8 mouse cellular contexts compared by ENCODE assay signal in the genomic region with DNA sequence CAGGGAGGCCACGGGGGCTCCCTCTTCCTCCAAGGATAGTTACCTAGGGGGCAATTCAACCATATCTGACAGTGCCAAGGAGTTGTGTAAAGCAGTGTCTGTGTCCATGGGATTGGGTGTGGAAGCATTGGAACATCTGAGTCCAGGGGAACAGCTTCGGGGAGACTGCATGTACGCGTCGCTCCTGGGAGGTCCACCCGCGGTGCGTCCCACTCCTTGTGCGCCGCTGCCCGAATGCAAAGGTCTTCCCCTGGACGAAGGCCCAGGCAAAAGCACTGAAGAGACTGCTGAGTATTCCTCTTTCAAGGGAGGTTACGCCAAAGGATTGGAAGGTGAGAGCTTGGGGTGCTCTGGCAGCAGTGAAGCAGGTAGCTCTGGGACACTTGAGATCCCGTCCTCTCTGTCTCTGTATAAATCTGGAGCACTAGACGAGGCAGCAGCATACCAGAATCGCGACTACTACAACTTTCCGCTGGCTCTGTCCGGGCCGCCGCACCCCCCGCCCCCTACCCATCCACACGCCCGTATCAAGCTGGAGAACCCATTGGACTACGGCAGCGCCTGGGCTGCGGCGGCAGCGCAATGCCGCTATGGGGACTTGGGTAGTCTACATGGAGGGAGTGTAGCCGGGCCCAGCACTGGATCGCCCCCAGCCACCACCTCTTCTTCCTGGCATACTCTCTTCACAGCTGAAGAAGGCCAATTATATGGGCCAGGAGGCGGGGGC. TPM values are rescaled to one million over a fixed set of nuclear protein-coding genes. Genes with fewer than 3 reads are reported as not detected.
DNase-seq lines count a peak whose midpoint lies in the region; ATAC-seq and TF ChIP-seq lines count a peak whose summit lies in the region.

No protein-coding gene starts in this region.

- intact Hi-C loops in left cerebral cortex, postnatal 25 days (cut with DNase I) = no loop called here

- H3K4me3 ChIP-seq in forebrain, embryonic 11.5 days (ENCODE audit: low read depth, low read length) = peak overlapping the region; percentile 32
- peak overlapping the region; percentile 40 for H3K4me3 ChIP-seq in hindbrain, postnatal 0 days (ENCODE audit: low read length)
- peak overlapping the region; percentile 26 for H3K4me3 ChIP-seq in midbrain, embryonic 11.5 days (ENCODE audit: low read depth, low read length)

- no peaks in the 10 kb centered on the region for H3K9me3 ChIP-seq in forebrain, embryonic 11.5 days (ENCODE audit: control insufficient read depth, low read length)
- H3K9me3 ChIP-seq in hindbrain, postnatal 0 days (ENCODE audit: low read length) = no peaks in the 10 kb centered on the region
- no peaks in the 10 kb centered on the region for H3K9me3 ChIP-seq in midbrain, embryonic 11.5 days (ENCODE audit: control insufficient read depth, low read length)

- DNase-seq in left cerebral cortex, adult 18-20 months (ENCODE audit: low spot score in 2 of 2) = peak; percentile 2 to 11
- no peak for DNase-seq in left cerebral cortex, postnatal 25 days (ENCODE audit: low spot score in 2 of 2)
- DNase-seq in ZHBTc4 (ENCODE audit: low read depth, low spot score) = peak; percentile 48
- DNase-seq in forebrain, embryonic 11.5 days (ENCODE audit: low spot score) = peak; percentile 51
- peak; percentile 1 for DNase-seq in hindbrain, postnatal 0 days (ENCODE audit: low spot score)
- no peak for DNase-seq in midbrain, embryonic 11.5 days (ENCODE audit: low spot score, missing footprints)
- DNase-seq in thymus, postnatal 0 days (ENCODE audit: low spot score) = no peak
- no peak for DNase-seq in ovary, adult 18-20 months (ENCODE audit: low spot score)

- TF ChIP-seq CTCF in hindbrain, postnatal 0 days (IDR thresholded peaks at IDR 0.05; ENCODE audit: low read depth) = no peak

- no peak overlapping the region for H3K9ac ChIP-seq in forebrain, embryonic 11.5 days (ENCODE audit: low read length)
- no peak overlapping the region for H3K9ac ChIP-seq in hindbrain, postnatal 0 days (replicated peaks; ENCODE audit: low read length)
- 0 out of 2 replicates have a peak overlapping the region, but pooled peaks have one; percentile 9 for H3K9ac ChIP-seq in midbrain, embryonic 11.5 days (ENCODE audit: low read length)

- H3K4me1 ChIP-seq in forebrain, embryonic 11.5 days (replicated peaks; ENCODE audit: control insufficient read depth, insufficient read depth, low read length) = no peaks in the 10 kb centered on the region
- no peaks in the 10 kb centered on the region for H3K4me1 ChIP-seq in hindbrain, postnatal 0 days (ENCODE audit: insufficient read depth, low read length)
- H3K4me1 ChIP-seq in midbrain, embryonic 11.5 days (ENCODE audit: control insufficient read depth, insufficient read depth, low read length) = no peaks in the 10 kb centered on the region

- peaks cover 8% of the 10 kb centered on the region for H3K27me3 ChIP-seq in forebrain, embryonic 11.5 days (ENCODE audit: control insufficient read depth, insufficient read depth, low read length)
- H3K27me3 ChIP-seq in hindbrain, postnatal 0 days (ENCODE audit: insufficient read depth, low read length) = peaks cover 4% of the 10 kb centered on the region; the same call in 1 of the 2 replicates
- H3K27me3 ChIP-seq in midbrain, embryonic 11.5 days (ENCODE audit: control insufficient read depth, insufficient read depth, low read length) = peaks cover 29% of the 10 kb centered on the region

- 21% methylated on average over 33 of the region's 33 CpGs for WGBS in forebrain, embryonic 11.5 days
- WGBS in hindbrain, postnatal 0 days = 25% methylated on average over 30 of the region's 33 CpGs
- 25% methylated on average over 26 of the region's 33 CpGs for WGBS in midbrain, embryonic 11.5 days

- H3K27ac ChIP-seq in forebrain, embryonic 11.5 days (ENCODE audit: low read depth, low read length) = no peak overlapping the region
- H3K27ac ChIP-seq in hindbrain, postnatal 0 days = no peak overlapping the region
- no peak overlapping the region for H3K27ac ChIP-seq in midbrain, embryonic 11.5 days (ENCODE audit: low read depth, low read length)

- no peaks in the 10 kb centered on the region for H3K36me3 ChIP-seq in forebrain, embryonic 11.5 days (ENCODE audit: control insufficient read depth, insufficient read depth, low read length)
- H3K36me3 ChIP-seq in hindbrain, postnatal 0 days (ENCODE audit: insufficient read depth, low read length) = no peaks in the 10 kb centered on the region
- no peaks in the 10 kb centered on the region for H3K36me3 ChIP-seq in midbrain, embryonic 11.5 days (ENCODE audit: control insufficient read depth, insufficient read depth, low read length)

- peak; percentile 74 for ATAC-seq in forebrain, embryonic 11.5 days (replicated peaks; ENCODE audit: low FRiP score)
- ATAC-seq in hindbrain, postnatal 0 days = 0 out of 2 replicates have a peak, but pooled peaks have one; percentile 47
- peak; percentile 64 for ATAC-seq in midbrain, embryonic 11.5 days (ENCODE audit: low FRiP score)

- H3K4me2 ChIP-seq in forebrain, embryonic 11.5 days (ENCODE audit: low read depth, low read length, severe bottlenecking) = peak overlapping the region; percentile 56
- peak overlapping the region; percentile 66 for H3K4me2 ChIP-seq in hindbrain, postnatal 0 days (ENCODE audit: low read depth, low read length)
- H3K4me2 ChIP-seq in midbrain, embryonic 11.5 days = peak overlapping the region; percentile 60

RNA-seq across cellular contexts. Expression of a gene that starts 2.0 kb away (rescaled TPM):
- total RNA-seq in left cerebral cortex, adult 18-20 months (2021) = 10 to 100 TPM; 15.9 to 17.0 TPM
- total RNA-seq in left cerebral cortex, postnatal 25 days (2021) = 10 to 100 TPM; 11.2 to 13.1 TPM
- polyA plus RNA-seq in forebrain, embryonic 11.5 days (2014; fragmentation: Nextera tagmentation; extraction: Ambion mirVana) = 0.08 and 0.13 TPM in 2 replicates
- total RNA-seq in hindbrain, postnatal 0 days (2014; rRNA removed) = 0.36 and 0.37 TPM in 2 replicates
- 0.21 and 0.32 TPM in 2 replicates for polyA plus RNA-seq in hindbrain, postnatal 0 days (2015; fragmentation: Nextera tagmentation; extraction: Ambion mirVana)
- polyA plus RNA-seq in midbrain, embryonic 11.5 days (2014; fragmentation: Nextera tagmentation; extraction: Ambion mirVana) = 0.08 and 0.14 TPM in 2 replicates
- polyA plus RNA-seq in thymus, postnatal 0 days (2015; fragmentation: Nextera tagmentation; extraction: Ambion mirVana) = 0.22 and 0.28 TPM in 2 replicates

Comparison
In these comparisons a context has a peak if more than half of its experiments do, and no peak if none do; other contexts are left out.
1. DNase-seq: peak in left cerebral cortex, adult 18-20 months (2 of 2), ZHBTc4 (single experiment), forebrain, embryonic 11.5 days (single experiment) and hindbrain, postnatal 0 days (single experiment); none in left cerebral cortex, postnatal 25 days (0 of 2), midbrain, embryonic 11.5 days (single experiment), thymus, postnatal 0 days (single experiment) and ovary, adult 18-20 months (single experiment).
2. Peak in every context shown above with its lines, with median percentiles within 50 percentile points of each other: ATAC-seq, H3K4me2 ChIP-seq and H3K4me3 ChIP-seq.